Comparison of ENCODE assay signal across 17 mouse cellular contexts in the genomic region with DNA sequence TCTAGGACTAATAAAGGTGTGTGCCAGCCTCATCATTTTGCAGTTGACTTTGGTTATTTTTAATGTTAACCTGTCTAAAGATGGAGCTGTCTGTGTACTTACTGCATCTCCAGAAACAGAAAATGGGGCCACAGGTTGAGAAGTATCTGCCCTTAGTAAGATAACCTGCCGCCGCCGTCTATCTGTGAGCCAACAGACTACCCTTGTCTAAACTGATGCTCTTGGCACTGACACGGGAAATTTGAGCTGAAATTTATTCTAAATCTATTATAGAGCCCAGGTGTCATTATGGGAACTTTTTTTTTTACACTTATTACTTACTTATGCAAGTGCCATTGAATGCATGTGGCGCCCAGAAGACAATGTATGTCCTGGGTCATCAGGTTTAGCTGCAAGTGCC. TPM values are rescaled to one million over a fixed set of nuclear protein-coding genes. Genes with fewer than 3 reads are reported as not detected.
DNase-seq lines count a peak whose midpoint lies in the region; ATAC-seq and TF ChIP-seq lines count a peak whose summit lies in the region.
"Had no signal": no experiment of that assay in that cellular context is flagged by ENCODE, and none has a peak within 500 bp of the region (broad histone marks: within the 10 kb centered on the region; RNA-seq: fewer than 3 reads in every experiment).

No protein-coding gene starts in this region.

- H3K27ac ChIP-seq in liver, postnatal 0 days (ENCODE audit: low read depth) = peak overlapping the region; percentile 97
- H3K27ac ChIP-seq in forebrain, embryonic 16.5 days (ENCODE audit: low read length) = no peak overlapping the region
- H3K27ac ChIP-seq: embryonic facial prominence, embryonic 10.5 days; midbrain, embryonic 12.5 days had no signal

- DNase-seq in kidney, adult 9 months = peak; percentile 22
- no peak for DNase-seq in kidney, adult 18-20 months
- peak; percentile 76 for DNase-seq in c-Kit-positive CD71-positive TER-119-negative erythroid progenitor cells, embryonic 14.5 days (ENCODE audit: low read depth)
- DNase-seq in liver = peak; percentile 85
- peak; percentile 51 for DNase-seq in liver, postnatal 0 days
- no peak for DNase-seq in ovary, postnatal 36 days (ENCODE audit: low spot score)
- no peak for DNase-seq in adrenal gland, postnatal 10 days
- DNase-seq: cerebellum, adult 18-20 months; gastrocnemius, postnatal 36 days; thymus, postnatal 4 days had no signal

- H3K9me3 ChIP-seq in liver, postnatal 0 days (ENCODE audit: low read length) = no peaks in the 10 kb centered on the region
- H3K9me3 ChIP-seq in forebrain, embryonic 16.5 days (ENCODE audit: control insufficient read depth, low read length) = no peaks in the 10 kb centered on the region
- H3K9me3 ChIP-seq: embryonic facial prominence, embryonic 10.5 days; midbrain, embryonic 12.5 days; neural tube, embryonic 15.5 days had no signal

- H3K4me2 ChIP-seq in liver, postnatal 0 days (ENCODE audit: low read depth, low read length) = peak overlapping the region; percentile 97
- no peak overlapping the region for H3K4me2 ChIP-seq in forebrain, embryonic 16.5 days (ENCODE audit: low read length)

- ATAC-seq in liver, postnatal 0 days = peak; percentile 14; the same call in 1 of the 2 replicates
- no peak for ATAC-seq in forebrain, embryonic 16.5 days
- ATAC-seq: hindbrain, postnatal 0 days had no signal

- peak overlapping the region; percentile 85; the same call in 1 of the 2 replicates for H3K4me3 ChIP-seq in liver, postnatal 0 days (ENCODE audit: low read depth, low read length)
- H3K4me3 ChIP-seq in forebrain, embryonic 16.5 days (replicated peaks; ENCODE audit: low read length) = no peak overlapping the region
- H3K4me3 ChIP-seq: midbrain, embryonic 12.5 days had no signal

- H3K36me3 ChIP-seq in liver, postnatal 0 days (replicated peaks; ENCODE audit: insufficient read depth, low read length) = no peaks in the 10 kb centered on the region
- H3K36me3 ChIP-seq in forebrain, embryonic 16.5 days (ENCODE audit: control insufficient read depth, insufficient read depth) = no peaks in the 10 kb centered on the region
- H3K36me3 ChIP-seq: embryonic facial prominence, embryonic 10.5 days; midbrain, embryonic 12.5 days; neural tube, embryonic 15.5 days had no signal

- H3K9ac ChIP-seq in liver, postnatal 0 days (replicated peaks) = peak overlapping the region; percentile 92
- H3K9ac ChIP-seq in forebrain, embryonic 16.5 days (replicated peaks; ENCODE audit: low read depth, low read length) = no peak overlapping the region

- TF ChIP-seq CTCF in liver, postnatal 0 days (IDR thresholded peaks at IDR 0.05; ENCODE audit: low read depth) = no peak

- WGBS in liver, postnatal 0 days (ENCODE audit: insufficient replicate concordance) = 61% methylated on average over 5 of the region's 5 CpGs
- 88% methylated on average over 5 of the region's 5 CpGs for WGBS in forebrain, embryonic 16.5 days

- H3K4me1 ChIP-seq in liver, postnatal 0 days (ENCODE audit: insufficient read depth) = peaks cover 47% of the 10 kb centered on the region
- peaks cover 12% of the 10 kb centered on the region for H3K4me1 ChIP-seq in forebrain, embryonic 16.5 days (replicated peaks; ENCODE audit: control insufficient read depth, insufficient read depth, low read length)

- TF ChIP-seq EP300 in liver, postnatal 0 days (IDR thresholded peaks at IDR 0.05; ENCODE audit: low read depth) = peak; percentile 95

- H3K27me3 ChIP-seq in liver, postnatal 0 days (ENCODE audit: insufficient read depth, low read length) = no peaks in the 10 kb centered on the region
- H3K27me3 ChIP-seq in forebrain, embryonic 16.5 days (replicated peaks; ENCODE audit: control insufficient read depth, insufficient read depth, low read length) = no peaks in the 10 kb centered on the region
- H3K27me3 ChIP-seq: midbrain, embryonic 12.5 days; neural tube, embryonic 15.5 days had no signal

RNA-seq across cellular contexts. Expression of a gene that starts 0.8 kb away (rescaled TPM):
- polyA plus RNA-seq in liver, postnatal 0 days (2015; fragmentation: Nextera tagmentation; extraction: Ambion mirVana) = 79.4 and 79.9 TPM in 2 replicates
- 111 and 123 TPM in 2 replicates for polyA plus RNA-seq in forebrain, embryonic 16.5 days (2015; fragmentation: Nextera tagmentation; extraction: Ambion mirVana)
- total RNA-seq in adrenal gland, postnatal 10 days (2021) = 10 to 100 TPM; 54.1 to 64.3 TPM

RNA-seq across cellular contexts. Expression of a gene that starts 19.4 kb away (rescaled TPM):
- polyA plus RNA-seq in liver, postnatal 0 days (2015; fragmentation: Nextera tagmentation; extraction: Ambion mirVana) = 0.13 and 0.26 TPM in 2 replicates
- 0.60 and 0.84 TPM in 2 replicates for polyA plus RNA-seq in forebrain, embryonic 16.5 days (2015; fragmentation: Nextera tagmentation; extraction: Ambion mirVana)
- total RNA-seq in adrenal gland, postnatal 10 days (2021) = under 1 TPM; 0.30 to 0.33 TPM
- total RNA-seq: gastrocnemius, postnatal 36 days; hematopoietic stem cell, adult 5-6 weeks had no signal
- polyA plus RNA-seq: myocyte had no signal

RNA-seq across cellular contexts. Expression of a gene that starts 28.5 kb away (rescaled TPM):
- polyA plus RNA-seq in liver, postnatal 0 days (2015; fragmentation: Nextera tagmentation; extraction: Ambion mirVana) = 0.02 TPM in 1 of 2 replicates, not detected in the other
- polyA plus RNA-seq in forebrain, embryonic 16.5 days (2015; fragmentation: Nextera tagmentation; extraction: Ambion mirVana) = 0.11 and 0.22 TPM in 2 replicates
- under 1 TPM; 0.51 to 0.88 TPM for total RNA-seq in adrenal gland, postnatal 10 days (2021)
- polyA plus RNA-seq: myocyte had no signal

RNA-seq across cellular contexts. Expression of a gene that starts 29.1 kb away (rescaled TPM):
- 11.8 and 14.2 TPM in 2 replicates for polyA plus RNA-seq in liver, postnatal 0 days (2015; fragmentation: Nextera tagmentation; extraction: Ambion mirVana)
- 35.7 and 38.9 TPM in 2 replicates for polyA plus RNA-seq in forebrain, embryonic 16.5 days (2015; fragmentation: Nextera tagmentation; extraction: Ambion mirVana)
- 10 to 100 TPM; 30.1 to 35.3 TPM for total RNA-seq in adrenal gland, postnatal 10 days (2021)

Comparison
In these comparisons a context has a peak if more than half of its experiments do, and no peak if none do; other contexts are left out.
1. DNase-seq: peak in kidney, adult 9 months (single experiment), c-Kit-positive CD71-positive TER-119-negative erythroid progenitor cells, embryonic 14.5 days (single experiment), liver (single experiment) and liver, postnatal 0 days (single experiment); none in kidney, adult 18-20 months (single experiment), ovary, postnatal 36 days (single experiment) and adrenal gland, postnatal 10 days (single experiment).